Mouse (Mus musculus) embryonic facial prominence, embryonic 10.5 days (tissue): ENCODE data around the gene Map4k2. TPM values are rescaled to one million over a fixed set of nuclear protein-coding genes. Genes with fewer than 3 reads are reported as not detected.

ENCODE experiments used
- DNase-seq: peaks from one replicate; pipeline ENCODE4 v3.0.0-alpha.2; 2017; ENCODE audit warnings: low spot score
- H3K27ac ChIP-seq: fragments of 300-500 bp; sonication (generic); replicated peaks from 2 replicates; pipeline ENCODE4 v1.5.1; 2016; ENCODE audit warnings: mild to moderate bottlenecking
- H3K27me3 ChIP-seq: fragments of 300-500 bp; sonication (generic); replicated peaks from 2 replicates; pipeline ENCODE4 v1.6.1; 2016; ENCODE audit warnings: low read depth, mild to moderate bottlenecking; ENCODE audit not compliant: poor library complexity, severe bottlenecking
- H3K36me3 ChIP-seq: fragments of 300-500 bp; sonication (generic); replicated peaks from 2 replicates; pipeline ENCODE4 v1.6.1; 2016; ENCODE audit warnings: mild to moderate bottlenecking, moderate library complexity
- H3K4me1 ChIP-seq: fragments of 300-500 bp; sonication (generic); 2 replicates; pipeline ENCODE4 v1.6.1; 2016
- H3K4me3 ChIP-seq: fragments of 300-500 bp; sonication (generic); 2 replicates; pipeline ENCODE4 v1.5.1; 2016; ENCODE audit warnings: mild to moderate bottlenecking, moderate library complexity
- H3K9me3 ChIP-seq: fragments of 300-500 bp; sonication (generic); 2 replicates; pipeline ENCODE4 v1.6.1; 2016; ENCODE audit warnings: mild to moderate bottlenecking
- WGBS: fragments of 180-500 bp; shearing (Covaris S2); methylation state at CpG from one replicate; pipeline ENCODE4 v1.1.7; 2016; 5-methylcytosine and 5-hydroxymethylcytosine counted together
- polyA plus RNA-seq: library from polyadenylated mRNA; unstranded; fragments of >200 nt; fragmentation: Nextera tagmentation; extraction: Ambion mirVana; gene quantifications from 2 replicates; pipeline ENCODE4 v1.2.1, GENCODE M21; 2016

Gene Map4k2
- polyA plus RNA-seq, 1 experiment from 2014 or later: 11.0 TPM

GRCm38 (mm10) chr19:6376255-6376564 lies 35.3 kb downstream of the Map4k2 start:
- Histone ChIP-seq H3K36me3 (peaks cover 97% of the 10 kb centered on the region), H3K27me3 (no peaks in the 10 kb centered on the region), H3K27ac (no peak overlapping the region), H3K4me3 (no peak overlapping the region), H3K9me3 (no peaks in the 10 kb centered on the region), H3K4me1 (no peaks in the 10 kb centered on the region)
- 86% methylated on average over 14 of the region's 14 CpGs for WGBS
- peak; percentile 69 for DNase-seq

- Histone ChIP-seq H3K27me3 (no peaks in the 10 kb centered on the region), H3K4me1 (no peaks in the 10 kb centered on the region), H3K9me3 (no peaks in the 10 kb centered on the region), H3K27ac (no peak overlapping the region), H3K4me3 (no peak overlapping the region), H3K36me3 (peaks cover 94% of the 10 kb centered on the region)
- no peak for DNase-seq
- 95% methylated on average over 2 of the region's 2 CpGs for WGBS
Measured at GRCm38 (mm10) chr19:6376643-6377042, 35.7 kb downstream of the Map4k2 start.

- WGBS: 82% methylated on average over 11 of the region's 11 CpGs
- Histone ChIP-seq H3K9me3 (no peaks in the 10 kb centered on the region), H3K27me3 (no peaks in the 10 kb centered on the region), H3K27ac (no peak overlapping the region), H3K4me3 (no peak overlapping the region), H3K36me3 (peaks cover 85% of the 10 kb centered on the region), H3K4me1 (no peaks in the 10 kb centered on the region)
- no peak for DNase-seq
Measured at GRCm38 (mm10) chr19:6377327-6378040, 36.5 kb downstream of the Map4k2 start.

- Histone ChIP-seq H3K27ac (no peak overlapping the region), H3K4me3 (no peak overlapping the region), H3K36me3 (peaks cover 54% of the 10 kb centered on the region), H3K27me3 (no peaks in the 10 kb centered on the region), H3K9me3 (no peaks in the 10 kb centered on the region), H3K4me1 (peaks cover 24% of the 10 kb centered on the region)
- DNase-seq: no peak
- WGBS: 89% methylated on average over 9 of the region's 9 CpGs
Measured at GRCm38 (mm10) chr19:6380411-6381166, 39.7 kb downstream of the Map4k2 start.

- Histone ChIP-seq H3K9me3 (no peaks in the 10 kb centered on the region), H3K4me1 (peaks cover 28% of the 10 kb centered on the region), H3K27me3 (no peaks in the 10 kb centered on the region), H3K4me3 (no peak overlapping the region), H3K27ac (no peak overlapping the region), H3K36me3 (peaks cover 48% of the 10 kb centered on the region)
- WGBS: 96% methylated on average over 5 of the region's 5 CpGs
- no peak for DNase-seq
Measured at GRCm38 (mm10) chr19:6381238-6381637, 40.3 kb downstream of the Map4k2 start.

- Histone ChIP-seq H3K36me3 (peaks cover 36% of the 10 kb centered on the region), H3K4me1 (peaks cover 32% of the 10 kb centered on the region), H3K9me3 (no peaks in the 10 kb centered on the region), H3K4me3 (no peak overlapping the region), H3K27ac (no peak overlapping the region), H3K27me3 (no peaks in the 10 kb centered on the region)
- WGBS: 76% methylated on average over 4 of the region's 4 CpGs
- DNase-seq: no peak
Measured at GRCm38 (mm10) chr19:6382323-6382924, 41.5 kb downstream of the Map4k2 start.

GRCm38 (mm10) chr19:6383470-6383869 lies 42.5 kb downstream of the Map4k2 start:
- Histone ChIP-seq H3K27me3 (peaks cover 4% of the 10 kb centered on the region; the same call in 1 of the 2 replicates), H3K36me3 (peaks cover 26% of the 10 kb centered on the region), H3K4me3 (no peak overlapping the region), H3K27ac (0 out of 2 replicates have a peak overlapping the region, but pooled peaks have one; percentile 0), H3K4me1 (peaks cover 32% of the 10 kb centered on the region), H3K9me3 (no peaks in the 10 kb centered on the region)
- no peak for DNase-seq
- 53% methylated on average over 5 of the region's 5 CpGs for WGBS

GRCm38 (mm10) chr19:6384128-6384527 lies 43.2 kb downstream of the Map4k2 start, which contains the start of gene Pygm:
Pygm (plus strand) TSS chr19:6384399.
- DNase-seq: peak; percentile 45
- 17% methylated on average over 7 of the region's 7 CpGs for WGBS
- H3K4me3 ChIP-seq: no peak within 1 kb of the TSS; the same call in 1 of the 2 replicates
- H3K27ac ChIP-seq: peak within 1 kb of the TSS; percentile 7; the same call in 1 of the 2 replicates
- peaks cover 35% of the 10 kb centered on the region for H3K4me1 ChIP-seq
- no peaks in the 10 kb centered on the region for H3K9me3 ChIP-seq
- peaks cover 11% of the 10 kb centered on the region for H3K27me3 ChIP-seq
- peaks cover 19% of the 10 kb centered on the region for H3K36me3 ChIP-seq

GRCm38 (mm10) chr19:6384954-6385353 lies 44.0 kb downstream of the Map4k2 start:
- WGBS: 67% methylated on average over 11 of the region's 11 CpGs
- Histone ChIP-seq H3K9me3 (no peaks in the 10 kb centered on the region), H3K36me3 (peaks cover 11% of the 10 kb centered on the region), H3K4me3 (no peak overlapping the region), H3K4me1 (peaks cover 43% of the 10 kb centered on the region), H3K27ac (no peak overlapping the region), H3K27me3 (peaks cover 15% of the 10 kb centered on the region)
- no peak for DNase-seq

GRCm38 (mm10) chr19:6385419-6385818 lies 44.5 kb downstream of the Map4k2 start:
- 74% methylated on average over 5 of the region's 5 CpGs for WGBS
- peaks cover 48% of the 10 kb centered on the region for H3K4me1 ChIP-seq
- H3K27me3 ChIP-seq: peaks cover 15% of the 10 kb centered on the region
- DNase-seq: no peak
- no peaks in the 10 kb centered on the region for H3K9me3 ChIP-seq
- H3K27ac ChIP-seq: no peak overlapping the region
- peaks cover 9% of the 10 kb centered on the region for H3K36me3 ChIP-seq
- H3K4me3 ChIP-seq: 0 out of 2 replicates have a peak overlapping the region, but pooled peaks have one; percentile 1

- 80% methylated on average over 7 of the region's 7 CpGs for WGBS
- Histone ChIP-seq H3K4me3 (0 out of 2 replicates have a peak overlapping the region, but pooled peaks have one; percentile 1), H3K36me3 (peaks cover 5% of the 10 kb centered on the region), H3K27ac (no peak overlapping the region), H3K27me3 (peaks cover 15% of the 10 kb centered on the region), H3K9me3 (no peaks in the 10 kb centered on the region), H3K4me1 (peaks cover 51% of the 10 kb centered on the region)
- no peak for DNase-seq
Measured at GRCm38 (mm10) chr19:6385821-6386220, 44.9 kb downstream of the Map4k2 start.

GRCm38 (mm10) chr19:6386234-6386633 lies 45.3 kb downstream of the Map4k2 start:
- peaks cover 51% of the 10 kb centered on the region for H3K4me1 ChIP-seq
- H3K9me3 ChIP-seq: no peaks in the 10 kb centered on the region
- no peak for DNase-seq
- H3K27ac ChIP-seq: no peak overlapping the region
- WGBS: 68% methylated on average over 9 of the region's 9 CpGs
- H3K4me3 ChIP-seq: no peak overlapping the region
- peaks cover 1% of the 10 kb centered on the region for H3K36me3 ChIP-seq
- H3K27me3 ChIP-seq: peaks cover 15% of the 10 kb centered on the region
